Mouse (Mus musculus): ENCODE measurements around the gene Mrps2. TPM values are rescaled to one million over a fixed set of nuclear protein-coding genes. Genes with fewer than 3 reads are reported as not detected.
A peak's percentile ranks its signal among the peaks of the same experiment; 100 is the strongest.

Gene Mrps2
- polyA plus RNA-seq, 1 experiment from 2014 or later = 73.0 TPM

DNA sequence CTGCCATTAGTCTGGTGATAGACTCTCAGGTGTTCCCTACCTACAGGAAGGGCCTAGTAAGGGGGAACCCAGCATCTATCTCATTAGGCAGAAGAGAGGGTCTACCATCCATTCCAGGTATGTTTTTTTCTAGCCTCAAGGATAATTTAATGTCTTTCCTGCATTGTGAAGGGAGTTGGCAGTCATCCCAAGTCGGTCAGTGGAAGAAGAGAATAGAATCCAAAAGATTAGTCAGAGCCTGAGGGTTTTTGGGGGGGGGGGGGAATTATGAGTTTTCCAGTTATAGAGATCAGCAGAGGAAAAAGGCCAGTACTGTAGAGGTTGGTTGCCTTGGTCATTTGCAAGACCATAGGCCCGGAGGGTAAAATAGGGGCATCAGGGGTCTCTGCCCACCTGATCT lies 26.7 kb downstream of the Mrps2 start:
- Histone ChIP-seq H3K4me2 (replicated peaks; ENCODE audit: low read depth, low read length) (no peak overlapping the region), H3K36me3 (ENCODE audit: control insufficient read depth, insufficient read depth, low read length) (no peaks in the 10 kb centered on the region), H3K27ac (ENCODE audit: low read depth, low read length) (no peak overlapping the region), H3K4me3 (ENCODE audit: low read length) (no peak overlapping the region), H3K27me3 (ENCODE audit: control insufficient read depth, insufficient read depth, low read length) (no peaks in the 10 kb centered on the region), H3K9me3 (ENCODE audit: control insufficient read depth, low read length) (no peaks in the 10 kb centered on the region), H3K4me1 (ENCODE audit: control insufficient read depth, insufficient read depth, low read length) (no peaks in the 10 kb centered on the region), H3K9ac (ENCODE audit: low read depth, low read length) (no peak overlapping the region)
- no peak for ATAC-seq (ENCODE audit: low FRiP score, low TSS enrichment)
- 78% methylated on average over 2 of the region's 2 CpGs for WGBS

DNA sequence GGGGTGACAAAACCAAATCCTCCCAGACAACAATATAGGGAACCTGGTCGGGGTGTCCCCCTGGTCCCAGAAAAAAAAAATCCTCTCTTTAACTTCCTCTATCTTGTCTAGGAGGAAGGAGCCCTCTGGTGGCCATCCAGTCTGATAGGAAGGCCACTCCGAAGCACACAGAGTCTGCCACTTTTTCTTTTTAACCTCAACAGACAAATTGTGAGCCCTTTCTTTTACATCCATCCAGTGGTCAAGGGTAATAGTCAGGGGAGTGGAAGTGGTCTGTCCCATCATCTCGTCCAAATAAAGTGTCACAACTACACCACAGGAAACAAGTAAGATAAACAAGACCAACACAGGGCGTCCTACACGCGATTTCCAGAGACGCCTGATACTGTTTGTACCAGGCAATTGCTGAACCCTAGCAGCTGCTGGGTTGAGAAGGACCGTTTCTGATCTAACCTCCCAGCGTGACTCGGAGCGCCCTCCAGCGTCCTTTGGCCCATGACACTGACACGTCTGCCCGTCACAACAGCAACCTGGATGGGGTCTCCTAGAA lies 27.4 kb downstream of the Mrps2 start:
- Histone ChIP-seq H3K4me3 (ENCODE audit: low read length) (no peak overlapping the region), H3K36me3 (ENCODE audit: control insufficient read depth, insufficient read depth, low read length) (no peaks in the 10 kb centered on the region), H3K9me3 (ENCODE audit: control insufficient read depth, low read length) (no peaks in the 10 kb centered on the region), H3K9ac (ENCODE audit: low read depth, low read length) (no peak overlapping the region), H3K27ac (ENCODE audit: low read depth, low read length) (peak overlapping the region; percentile 44; the same call in 1 of the 2 replicates), H3K4me2 (replicated peaks; ENCODE audit: low read depth, low read length) (peak overlapping the region; percentile 15), H3K27me3 (ENCODE audit: control insufficient read depth, insufficient read depth, low read length) (no peaks in the 10 kb centered on the region), H3K4me1 (ENCODE audit: control insufficient read depth, insufficient read depth, low read length) (no peaks in the 10 kb centered on the region)
- ATAC-seq (ENCODE audit: low FRiP score, low TSS enrichment) = no peak
- 64% methylated on average over 14 of the region's 14 CpGs for WGBS

DNA sequence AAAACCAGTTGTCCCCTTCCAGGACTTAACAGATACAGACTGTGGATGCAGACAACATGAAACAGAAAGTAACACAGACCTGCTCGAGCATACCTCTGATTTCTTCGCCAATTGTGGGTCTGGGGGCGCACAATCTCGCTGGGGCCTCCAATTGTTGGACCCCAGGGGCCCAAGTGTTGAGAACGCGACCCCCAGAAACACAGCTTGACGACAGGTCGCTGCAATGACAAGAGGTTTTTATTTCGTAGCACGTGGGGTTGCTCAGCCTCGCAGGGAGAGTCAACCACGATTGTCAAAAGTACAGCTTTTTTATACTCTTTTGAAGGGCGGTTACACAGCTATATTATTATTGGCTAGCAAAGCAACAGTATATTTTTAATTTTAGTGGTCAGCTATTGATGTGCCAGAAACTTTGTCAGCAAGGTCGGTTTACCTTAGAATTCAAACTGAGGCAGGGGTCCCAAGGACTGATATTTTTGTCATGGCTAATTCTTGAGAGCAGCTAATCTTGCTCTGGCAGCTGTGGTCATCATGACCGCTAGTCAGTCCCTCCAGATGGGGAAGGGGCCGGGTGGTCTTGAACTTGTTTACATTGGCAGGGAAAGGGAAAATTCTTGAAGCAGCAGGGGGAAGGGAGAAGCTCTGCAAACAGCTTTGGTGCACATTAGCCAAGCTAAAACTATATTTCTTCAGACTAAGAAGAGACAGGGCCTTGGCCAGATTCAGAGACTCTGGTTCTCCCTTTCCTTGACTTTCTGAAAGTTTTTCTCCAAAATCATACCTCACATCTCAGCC lies 28.1 kb downstream of the Mrps2 start:
- ATAC-seq (ENCODE audit: low FRiP score, low TSS enrichment) = peak; percentile 78
- 64% methylated on average over 16 of the region's 16 CpGs for WGBS
- Histone ChIP-seq H3K4me2 (replicated peaks; ENCODE audit: low read depth, low read length) (peak overlapping the region; percentile 15), H3K9me3 (ENCODE audit: control insufficient read depth, low read length) (no peaks in the 10 kb centered on the region), H3K4me3 (ENCODE audit: low read length) (no peak overlapping the region), H3K36me3 (ENCODE audit: control insufficient read depth, insufficient read depth, low read length) (no peaks in the 10 kb centered on the region), H3K27ac (ENCODE audit: low read depth, low read length) (peak overlapping the region; percentile 87), H3K9ac (ENCODE audit: low read depth, low read length) (no peak overlapping the region), H3K27me3 (ENCODE audit: control insufficient read depth, insufficient read depth, low read length) (no peaks in the 10 kb centered on the region), H3K4me1 (ENCODE audit: control insufficient read depth, insufficient read depth, low read length) (no peaks in the 10 kb centered on the region)

DNA sequence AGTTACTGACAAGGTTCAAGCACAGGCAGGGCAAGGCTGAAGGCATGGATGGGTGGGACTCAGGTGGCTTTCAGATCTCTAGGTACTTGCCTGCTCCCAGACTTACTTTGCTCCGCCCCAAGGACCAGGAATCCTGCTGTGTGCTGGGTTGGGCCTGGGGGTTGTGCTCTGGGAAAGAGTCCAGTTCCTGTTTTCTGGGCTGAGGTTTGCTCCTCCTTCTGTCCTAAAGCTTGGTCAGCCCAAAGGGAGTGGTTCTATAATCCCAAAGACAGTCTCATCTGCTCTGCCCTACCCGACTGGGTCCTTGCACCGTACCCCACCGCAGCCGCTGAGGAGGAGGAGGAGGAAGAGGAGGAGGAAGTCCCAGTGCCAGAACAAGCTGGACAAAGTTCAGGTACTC lies 28.8 kb downstream of the Mrps2 start, which contains the start of gene Gbgt1:
Gene Gbgt1 (plus strand): TSS at position 221 of the 400 bp plus-strand sequence.
- 65% methylated on average over 5 of the region's 5 CpGs for WGBS
- H3K4me2 ChIP-seq (replicated peaks; ENCODE audit: low read depth, low read length) = peak within 1 kb of the TSS; percentile 21
- ATAC-seq (ENCODE audit: low FRiP score, low TSS enrichment) = peak; percentile 73

DNA sequence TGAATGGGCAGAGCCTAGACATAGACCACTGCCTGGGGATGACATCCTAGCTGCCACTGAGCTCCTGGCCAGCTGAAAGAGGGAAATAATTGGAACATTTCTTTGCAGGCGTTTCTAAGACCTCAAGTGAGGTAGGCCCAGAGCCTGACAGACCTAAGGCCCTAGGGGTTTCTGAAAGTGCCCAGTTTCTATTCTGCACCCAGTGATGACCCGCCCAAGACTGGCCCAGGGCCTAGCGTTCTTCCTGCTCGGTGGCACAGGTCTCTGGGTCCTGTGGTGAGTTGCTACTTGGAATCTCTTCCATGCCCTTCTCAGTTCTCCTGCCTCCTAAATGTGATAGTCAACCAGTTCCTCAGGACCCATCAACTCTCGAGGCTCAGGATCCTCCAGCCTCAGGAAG lies 29.7 kb downstream of the Mrps2 start:
- Histone ChIP-seq H3K27me3 (ENCODE audit: control insufficient read depth, insufficient read depth, low read length) (no peaks in the 10 kb centered on the region), H3K9ac (ENCODE audit: low read depth, low read length) (no peak overlapping the region), H3K4me2 (replicated peaks; ENCODE audit: low read depth, low read length) (peak overlapping the region; percentile 21; the same call in 1 of the 2 replicates), H3K36me3 (ENCODE audit: control insufficient read depth, insufficient read depth, low read length) (no peaks in the 10 kb centered on the region), H3K4me1 (ENCODE audit: control insufficient read depth, insufficient read depth, low read length) (no peaks in the 10 kb centered on the region), H3K9me3 (ENCODE audit: control insufficient read depth, low read length) (no peaks in the 10 kb centered on the region), H3K4me3 (ENCODE audit: low read length) (no peak overlapping the region), H3K27ac (ENCODE audit: low read depth, low read length) (peak overlapping the region; percentile 87; the same call in 1 of the 2 replicates)
- WGBS = 90% methylated on average over 5 of the region's 5 CpGs
- ATAC-seq (ENCODE audit: low FRiP score, low TSS enrichment) = no peak

More for the DNA sequence above, 28.8 kb downstream of the Mrps2 start, which contains the start of gene Gbgt1:
- H3K4me1 ChIP-seq (ENCODE audit: control insufficient read depth, insufficient read depth, low read length) = no peaks in the 10 kb centered on the region
- no peaks in the 10 kb centered on the region for H3K27me3 ChIP-seq (ENCODE audit: control insufficient read depth, insufficient read depth, low read length)
- peak within 1 kb of the TSS; percentile 13; the same call in 1 of the 2 replicates for H3K4me3 ChIP-seq (ENCODE audit: low read length)
- H3K36me3 ChIP-seq (ENCODE audit: control insufficient read depth, insufficient read depth, low read length) = no peaks in the 10 kb centered on the region
- peak within 1 kb of the TSS; percentile 87 for H3K27ac ChIP-seq (ENCODE audit: low read depth, low read length)
- peak within 1 kb of the TSS; percentile 1; the same call in 1 of the 2 replicates for H3K9ac ChIP-seq (ENCODE audit: low read depth, low read length)
- H3K9me3 ChIP-seq (ENCODE audit: control insufficient read depth, low read length) = no peaks in the 10 kb centered on the region

DNA sequence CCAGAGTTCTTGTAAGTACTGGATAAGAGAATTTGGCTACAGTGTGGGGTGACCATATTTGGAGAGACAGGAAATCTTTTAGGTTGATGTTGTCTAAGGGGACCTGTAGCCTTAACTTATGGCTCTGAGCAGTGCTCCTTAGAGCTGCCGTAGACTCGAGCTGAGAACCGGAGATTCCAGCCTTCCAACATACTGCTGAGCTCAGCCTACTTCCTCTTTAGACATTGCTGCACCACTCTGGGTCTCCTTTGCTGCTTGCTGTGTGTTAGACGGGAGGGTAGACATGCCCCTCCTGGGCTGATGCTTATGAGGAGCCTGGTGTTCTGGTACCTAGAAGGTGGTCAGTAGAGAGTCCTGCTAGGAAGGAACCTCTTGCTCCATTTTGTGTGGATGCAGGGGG lies 30.6 kb downstream of the Mrps2 start:
- ATAC-seq (ENCODE audit: low FRiP score, low TSS enrichment) = no peak
- Histone ChIP-seq H3K27ac (ENCODE audit: low read depth, low read length) (no peak overlapping the region), H3K36me3 (ENCODE audit: control insufficient read depth, insufficient read depth, low read length) (no peaks in the 10 kb centered on the region), H3K4me3 (ENCODE audit: low read length) (no peak overlapping the region), H3K27me3 (ENCODE audit: control insufficient read depth, insufficient read depth, low read length) (no peaks in the 10 kb centered on the region), H3K4me1 (ENCODE audit: control insufficient read depth, insufficient read depth, low read length) (no peaks in the 10 kb centered on the region), H3K4me2 (replicated peaks; ENCODE audit: low read depth, low read length) (no peak overlapping the region), H3K9me3 (ENCODE audit: control insufficient read depth, low read length) (no peaks in the 10 kb centered on the region), H3K9ac (ENCODE audit: low read depth, low read length) (no peak overlapping the region)
- 79% methylated on average over 4 of the region's 4 CpGs for WGBS

DNA sequence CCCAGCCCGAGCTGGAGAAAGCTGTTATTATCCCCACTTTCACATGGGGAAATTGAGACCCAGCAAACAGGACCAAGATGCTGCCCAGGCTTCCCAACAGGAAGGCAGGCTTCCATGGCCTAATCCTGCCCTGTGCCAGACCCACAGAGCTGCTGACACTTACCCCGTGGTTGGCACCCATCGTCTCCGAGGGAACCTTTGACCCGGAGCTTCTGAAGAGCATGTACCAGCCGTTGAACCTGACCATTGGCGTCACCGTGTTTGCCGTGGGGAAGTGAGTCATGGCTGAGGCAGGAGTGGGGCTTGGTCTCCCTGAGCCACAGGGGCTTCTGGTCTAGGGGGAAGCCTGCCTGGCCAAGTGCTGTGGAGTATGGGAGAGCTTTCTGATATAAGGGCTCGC lies 35.1 kb downstream of the Mrps2 start:
- no peaks in the 10 kb centered on the region for H3K4me1 ChIP-seq (ENCODE audit: control insufficient read depth, insufficient read depth, low read length)
- 89% methylated on average over 10 of the region's 10 CpGs for WGBS
- ATAC-seq (ENCODE audit: low FRiP score, low TSS enrichment) = no peak
- no peak overlapping the region for H3K4me2 ChIP-seq (replicated peaks; ENCODE audit: low read depth, low read length)
- H3K27me3 ChIP-seq (ENCODE audit: control insufficient read depth, insufficient read depth, low read length) = no peaks in the 10 kb centered on the region
- H3K36me3 ChIP-seq (ENCODE audit: control insufficient read depth, insufficient read depth, low read length) = no peaks in the 10 kb centered on the region
- no peak overlapping the region for H3K27ac ChIP-seq (ENCODE audit: low read depth, low read length)
- H3K9ac ChIP-seq (ENCODE audit: low read depth, low read length) = no peak overlapping the region
- H3K4me3 ChIP-seq (ENCODE audit: low read length) = no peak overlapping the region
- no peaks in the 10 kb centered on the region for H3K9me3 ChIP-seq (ENCODE audit: control insufficient read depth, low read length)

DNA sequence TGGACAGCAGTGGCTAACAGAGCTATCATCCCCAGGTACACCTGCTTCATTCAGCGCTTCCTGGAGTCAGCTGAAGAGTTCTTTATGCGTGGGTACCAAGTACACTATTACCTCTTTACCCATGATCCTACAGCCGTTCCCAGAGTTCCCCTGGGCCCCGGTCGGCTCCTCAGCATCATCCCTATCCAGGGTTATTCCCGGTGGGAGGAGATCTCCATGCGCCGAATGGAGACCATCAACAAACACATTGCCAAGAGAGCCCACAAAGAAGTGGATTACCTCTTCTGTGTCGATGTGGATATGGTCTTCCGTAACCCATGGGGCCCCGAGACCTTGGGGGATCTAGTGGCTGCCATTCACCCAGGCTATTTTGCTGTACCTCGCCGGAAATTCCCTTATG lies 36.8 kb downstream of the Mrps2 start:
- Histone ChIP-seq H3K36me3 (ENCODE audit: control insufficient read depth, insufficient read depth, low read length) (no peaks in the 10 kb centered on the region), H3K27ac (ENCODE audit: low read depth, low read length) (no peak overlapping the region), H3K4me1 (ENCODE audit: control insufficient read depth, insufficient read depth, low read length) (no peaks in the 10 kb centered on the region), H3K4me3 (ENCODE audit: low read length) (no peak overlapping the region), H3K9ac (ENCODE audit: low read depth, low read length) (no peak overlapping the region), H3K9me3 (ENCODE audit: control insufficient read depth, low read length) (no peaks in the 10 kb centered on the region), H3K4me2 (replicated peaks; ENCODE audit: low read depth, low read length) (no peak overlapping the region), H3K27me3 (ENCODE audit: control insufficient read depth, insufficient read depth, low read length) (no peaks in the 10 kb centered on the region)
- ATAC-seq (ENCODE audit: low FRiP score, low TSS enrichment) = no peak
- WGBS = 88% methylated on average over 13 of the region's 13 CpGs

DNA sequence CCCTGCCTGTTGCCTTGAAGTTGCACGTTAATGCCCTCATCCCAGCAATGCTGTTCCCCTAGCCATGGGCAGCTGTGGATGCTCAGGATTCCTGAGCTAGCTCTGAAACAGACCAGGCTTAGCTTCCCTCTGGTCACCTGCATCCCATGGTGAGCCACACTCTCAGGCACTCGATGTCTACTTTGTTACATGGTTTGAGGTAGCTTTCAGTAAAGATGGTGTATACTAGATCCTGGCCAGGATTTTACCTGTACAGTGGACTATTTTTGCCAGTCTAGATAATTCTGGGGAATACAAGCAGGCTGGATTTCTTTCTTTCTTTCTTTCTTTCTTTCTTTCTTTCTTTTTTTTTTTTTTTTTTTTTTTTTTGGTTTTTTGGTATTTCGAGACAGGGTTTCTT lies 37.9 kb downstream of the Mrps2 start, which contains the start of gene Gm10134:
Gene Gm10134 (plus strand): TSS at position 301 of the 400 bp plus-strand sequence.
- no peaks in the 10 kb centered on the region for H3K4me1 ChIP-seq (ENCODE audit: control insufficient read depth, insufficient read depth, low read length)
- no peak within 1 kb of the TSS for H3K4me3 ChIP-seq (ENCODE audit: low read length)
- no peaks in the 10 kb centered on the region for H3K36me3 ChIP-seq (ENCODE audit: control insufficient read depth, insufficient read depth, low read length)
- H3K27ac ChIP-seq (ENCODE audit: low read depth, low read length) = no peak within 1 kb of the TSS
- no peak for ATAC-seq (ENCODE audit: low FRiP score, low TSS enrichment)
- no peaks in the 10 kb centered on the region for H3K27me3 ChIP-seq (ENCODE audit: control insufficient read depth, insufficient read depth, low read length)
- H3K4me2 ChIP-seq (replicated peaks; ENCODE audit: low read depth, low read length) = no peak within 1 kb of the TSS
- 70% methylated on average over 3 of the region's 3 CpGs for WGBS
- no peak within 1 kb of the TSS for H3K9ac ChIP-seq (ENCODE audit: low read depth, low read length)
- H3K9me3 ChIP-seq (ENCODE audit: control insufficient read depth, low read length) = no peaks in the 10 kb centered on the region
